Mouse (Mus musculus): ENCODE results near the gene Frmd4a.

Gene Frmd4a

GRCm38 (mm10) chr2:4477311-4477710 lies 459.8 kb downstream of the Frmd4a start:
- CTCF ChIA-PET: interaction anchor here in 1 of 4 experiments (0.6 kb wide), 1 partner anchor 15 kb away, joined by 12 read pairs; no protein-coding TSS in a partner anchor
- POLR2A ChIA-PET: no interaction called here

GRCm38 (mm10) chr2:4480180-4480579 lies 462.7 kb downstream of the Frmd4a start:
- ChIA-PET POLR2A (interaction anchor here in 1 of 4 experiments (0.6 kb wide), 1 partner anchor 136 kb away, joined by 3 read pairs; no protein-coding TSS in a partner anchor), CTCF (no interaction called here)

- ChIA-PET CTCF (no interaction called here), POLR2A (interaction anchor here in 1 of 4 experiments (1.2 kb wide), 1 partner anchor 33 kb away, joined by 4 read pairs; no protein-coding TSS in a partner anchor)
Observed at GRCm38 (mm10) chr2:4481154-4481553, 463.6 kb downstream of the Frmd4a start.

GRCm38 (mm10) chr2:4486185-4486584 lies 468.7 kb downstream of the Frmd4a start:
- POLR2A ChIA-PET: interaction anchor here in 1 of 4 experiments (0.7 kb wide), 1 partner anchor 33 kb away, joined by 3 read pairs; no protein-coding TSS in a partner anchor
- CTCF ChIA-PET: interaction anchor here in 1 of 4 experiments (0.9 kb wide), 1 partner anchor 13 kb away, joined by 7 read pairs; no protein-coding TSS in a partner anchor

DNA sequence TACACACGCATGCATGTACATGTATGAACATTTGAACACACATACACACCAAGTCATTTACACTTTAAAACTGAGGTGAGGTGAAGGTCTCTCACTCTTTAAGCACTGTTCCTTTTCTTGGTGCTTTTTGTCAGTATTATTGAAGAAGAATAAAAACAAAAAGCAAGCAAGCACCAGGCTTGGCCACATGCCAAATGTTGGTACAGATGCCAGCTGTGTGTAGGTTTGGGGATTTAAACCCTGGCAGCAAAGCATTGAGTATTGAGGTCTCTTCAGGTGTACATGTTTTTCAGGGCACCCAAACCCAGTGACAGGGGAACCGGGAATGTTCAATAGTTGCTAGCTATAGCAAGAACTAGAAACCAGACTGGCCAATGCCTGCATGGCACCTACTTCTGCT lies 469.8 kb downstream of the Frmd4a start:
- ChIA-PET POLR2A (no interaction called here), CTCF (interaction anchor here in 2 of 4 experiments (0.6 to 2.0 kb wide), 2 partner anchors 12 to 377 kb away, joined by 3 to 7 read pairs; no protein-coding TSS in a partner anchor)

GRCm38 (mm10) chr2:4490845-4491244 lies 473.3 kb downstream of the Frmd4a start:
- ChIA-PET CTCF (interaction anchor here (0.6 to 2.4 kb wide), 11 partner anchors 8 to 652 kb away, joined by 3 to 8 read pairs (median 5); no protein-coding TSS in a partner anchor), POLR2A (interaction anchor here in 1 of 4 experiments (1.2 kb wide), 1 partner anchor 95 kb away, joined by 4 read pairs; no protein-coding TSS in a partner anchor)

- CTCF ChIA-PET: interaction anchor here in 3 of 4 experiments (0.6 to 2.4 kb wide), 4 partner anchors 61 to 270 kb away, joined by 3 to 8 read pairs (median 5); no protein-coding TSS in a partner anchor
- POLR2A ChIA-PET: interaction anchor here in 1 of 4 experiments (0.6 kb wide), 1 partner anchor 81 kb away, joined by 3 read pairs; no protein-coding TSS in a partner anchor
Observed at GRCm38 (mm10) chr2:4492485-4493481, 475.3 kb downstream of the Frmd4a start.

GRCm38 (mm10) chr2:4494478-4494877 lies 477.0 kb downstream of the Frmd4a start:
- ChIA-PET POLR2A (interaction anchor here in 1 of 4 experiments (0.8 kb wide), 1 partner anchor 352 kb away, joined by 3 read pairs; no protein-coding TSS in a partner anchor), CTCF (interaction anchor here in 2 of 4 experiments (0.8 to 0.9 kb wide), 2 partner anchors 144 to 370 kb away, joined by 3 to 4 read pairs; no protein-coding TSS in a partner anchor)

DNA sequence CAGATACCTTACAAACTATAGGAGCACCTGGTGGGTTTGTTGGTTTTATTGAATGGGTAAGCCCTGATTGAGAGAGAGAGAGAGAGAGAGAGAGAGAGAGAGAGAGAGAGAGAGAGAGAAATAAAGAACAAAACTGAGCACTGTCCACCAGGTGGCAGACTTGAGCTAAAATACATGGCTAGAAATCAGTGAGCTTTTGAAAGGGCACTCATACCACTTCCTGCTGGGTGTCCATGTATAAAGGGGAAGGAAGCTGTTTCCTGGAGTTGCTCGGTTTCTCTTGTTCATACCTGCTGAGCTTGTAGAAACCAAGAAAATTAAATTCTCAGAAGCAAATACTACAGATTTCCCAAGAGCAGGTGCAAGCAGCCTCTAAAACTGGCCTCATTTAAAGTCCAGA lies 481.7 kb downstream of the Frmd4a start:
- ChIA-PET CTCF (interaction anchor here (0.6 to 5.8 kb wide), 98 partner anchors 8 to 1464 kb away, joined by 3 to 70 read pairs (median 4); partner anchors contain the start of genes Fam171a1 (in 1 of the 4) and Prpf18 (in 1 of the 4)), POLR2A (interaction anchor here (0.6 to 1.7 kb wide), 18 partner anchors 13 to 1166 kb away, joined by 3 to 9 read pairs (median 3); partner anchors contain the start of gene Rpp38 (in 1 of the 4))

DNA sequence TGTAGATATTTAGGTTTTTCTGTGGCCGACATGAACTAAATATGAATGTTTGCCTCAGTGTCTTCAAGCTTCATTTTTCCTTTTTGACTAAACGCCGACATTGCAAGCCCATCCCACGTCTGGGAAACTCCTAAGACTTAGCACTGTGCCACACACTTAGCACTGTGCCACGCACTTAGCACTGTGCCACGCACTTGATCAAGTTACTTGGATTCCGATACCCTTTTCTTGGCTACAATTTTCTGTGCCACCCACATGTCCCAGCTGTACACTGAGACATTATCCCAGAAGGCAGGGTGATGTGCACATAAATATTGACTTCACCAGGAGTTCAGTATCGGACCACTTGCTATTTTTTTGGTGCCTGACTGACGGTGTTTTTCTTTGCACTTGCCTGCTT lies 482.4 kb downstream of the Frmd4a start:
- ChIA-PET CTCF (interaction anchor here (0.6 to 5.8 kb wide), 94 partner anchors 8 to 1463 kb away, joined by 3 to 70 read pairs (median 4); partner anchors contain the start of genes Fam171a1 (in 1 of the 4) and Prpf18 (in 1 of the 4)), POLR2A (interaction anchor here (0.6 to 1.7 kb wide), 18 partner anchors 13 to 1167 kb away, joined by 3 to 9 read pairs (median 3); partner anchors contain the start of gene Rpp38 (in 1 of the 4))

DNA sequence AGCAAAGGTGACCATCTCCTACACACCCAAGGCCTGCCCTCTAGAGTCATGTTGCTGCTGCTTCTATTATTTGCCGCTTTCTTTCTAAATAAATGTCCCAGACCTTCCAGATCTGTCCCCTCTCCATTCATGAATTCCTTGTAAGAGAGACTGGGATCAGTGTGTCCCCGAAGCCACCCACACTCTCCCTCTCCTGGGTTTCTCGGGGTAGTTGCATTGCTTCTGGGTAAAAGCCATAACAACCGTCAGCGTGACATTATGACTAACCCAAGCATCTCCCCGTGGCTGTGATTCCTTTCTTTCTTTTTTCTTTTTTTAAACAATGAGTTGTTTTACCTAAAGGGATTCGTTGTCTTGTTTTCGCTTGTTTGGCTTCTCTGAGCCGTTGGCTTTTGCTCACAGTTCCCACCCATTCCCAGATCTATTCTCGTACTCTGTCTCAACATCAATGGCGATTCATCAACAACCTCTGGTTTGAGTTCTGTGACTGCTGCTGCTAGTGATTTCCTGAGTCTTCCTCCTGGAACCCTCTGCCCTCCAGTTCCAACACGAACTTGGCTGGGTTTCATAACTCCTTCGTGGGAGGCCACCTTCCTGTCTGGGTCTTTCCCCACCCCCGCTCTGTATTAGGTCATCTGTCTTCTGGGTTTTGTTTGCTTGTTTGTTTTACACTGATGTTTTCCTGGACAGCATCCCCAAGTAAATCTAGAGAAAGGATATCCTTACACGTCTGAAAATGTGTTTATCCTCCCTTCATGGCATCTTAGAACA lies 483.9 kb downstream of the Frmd4a start:
- POLR2A ChIA-PET: no interaction called here
- CTCF ChIA-PET: interaction anchor here in 2 of 4 experiments (5.5 to 5.8 kb wide), 2 partner anchors 362 to 363 kb away, joined by 49 to 70 read pairs; no protein-coding TSS in a partner anchor

- ChIA-PET CTCF (no interaction called here), POLR2A (interaction anchor here in 2 of 4 experiments (0.5 to 1.1 kb wide), 3 partner anchors 11 to 131 kb away, joined by 3 read pairs; no protein-coding TSS in a partner anchor)
Observed at GRCm38 (mm10) chr2:4504413-4504812, 486.9 kb downstream of the Frmd4a start.

- POLR2A ChIA-PET: interaction anchor here in 2 of 4 experiments (0.8 to 1.4 kb wide), 3 partner anchors 53 to 363 kb away, joined by 3 read pairs; no protein-coding TSS in a partner anchor
- CTCF ChIA-PET: interaction anchor here in 2 of 4 experiments (0.9 to 1.0 kb wide), 2 partner anchors 96 to 359 kb away, joined by 3 read pairs; no protein-coding TSS in a partner anchor
Observed at GRCm38 (mm10) chr2:4505695-4506094, 488.2 kb downstream of the Frmd4a start.

DNA sequence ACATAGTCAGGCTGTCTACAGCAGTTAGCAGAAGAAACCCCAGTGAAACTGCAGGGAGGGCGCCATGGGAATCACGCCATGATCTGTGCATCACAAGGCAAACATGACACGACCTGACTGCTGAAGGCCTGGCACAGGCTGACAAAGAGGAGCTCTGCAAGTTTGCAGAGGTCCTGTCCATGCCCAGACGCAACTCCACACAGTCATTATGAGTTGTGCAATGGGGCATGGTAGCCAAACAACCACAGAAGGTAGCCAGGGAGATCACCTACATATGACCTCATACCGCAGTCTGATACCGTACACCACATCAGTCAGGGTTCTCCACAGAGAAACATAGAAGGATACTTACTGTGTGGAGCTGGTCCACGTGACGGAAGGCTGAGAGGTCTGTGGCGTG lies 489.1 kb downstream of the Frmd4a start:
- CTCF ChIA-PET: no interaction called here
- POLR2A ChIA-PET: interaction anchor here in 2 of 4 experiments (0.6 to 1.6 kb wide), 2 partner anchors 22 to 1222 kb away, joined by 3 to 7 read pairs; no protein-coding TSS in a partner anchor

GRCm38 (mm10) chr2:4507887-4508615 lies 490.5 kb downstream of the Frmd4a start:
- ChIA-PET CTCF (interaction anchor here in 1 of 4 experiments (0.6 kb wide), 1 partner anchor 9 kb away, joined by 3 read pairs; no protein-coding TSS in a partner anchor), POLR2A (no interaction called here)

GRCm38 (mm10) chr2:4508959-4509615 lies 491.6 kb downstream of the Frmd4a start:
- CTCF ChIA-PET: interaction anchor here in 1 of 4 experiments (2.1 kb wide), 1 partner anchor 10 kb away, joined by 9 read pairs; no protein-coding TSS in a partner anchor
- POLR2A ChIA-PET: interaction anchor here in 2 of 4 experiments (0.6 to 1.8 kb wide), 6 partner anchors 20 to 142 kb away, joined by 3 to 6 read pairs (median 4); no protein-coding TSS in a partner anchor
